Mouse (Mus musculus) heart, embryonic 11.5 days (tissue): ENCODE measurements around the gene Nrg4. TPM values are rescaled to one million over a fixed set of nuclear protein-coding genes. Genes with fewer than 3 reads are reported as not detected.

Source experiments
- ATAC-seq: fragments of 200-750 bp; cut with Nextera tagmentation; replicated peaks from 2 replicates; pipeline ENCODE4 v1.8.0; 2017; ENCODE audit warnings: moderate library complexity; ENCODE audit not compliant: insufficient number of reproducible peaks, low FRiP score, low TSS enrichment
- H3K27ac ChIP-seq: fragments of 300-500 bp; sonication (generic); 2 replicates; pipeline ENCODE4 v1.5.1; 2014; ENCODE audit warnings: mild to moderate bottlenecking, low read depth, low read length
- H3K27me3 ChIP-seq: fragments of 300-500 bp; sonication (generic); 2 replicates; pipeline ENCODE4 v1.6.1; 2014; ENCODE audit warnings: mild to moderate bottlenecking, low read length, mixed read lengths; ENCODE audit not compliant: control insufficient read depth, insufficient read depth
- H3K36me3 ChIP-seq: fragments of 300-500 bp; sonication (generic); 2 replicates; pipeline ENCODE4 v1.6.1; 2014; ENCODE audit warnings: mild to moderate bottlenecking, low read length, moderate library complexity, mixed read lengths; ENCODE audit not compliant: control insufficient read depth, insufficient read depth
- H3K4me1 ChIP-seq: fragments of 300-500 bp; sonication (generic); 2 replicates; pipeline ENCODE4 v1.6.1; 2014; ENCODE audit warnings: low read length; ENCODE audit not compliant: control insufficient read depth, insufficient read depth
- H3K4me2 ChIP-seq: fragments of 300-500 bp; sonication (generic); 2 replicates; pipeline ENCODE4 v1.6.1; 2014; ENCODE audit warnings: mild to moderate bottlenecking, moderate library complexity
- H3K4me3 ChIP-seq: fragments of 300-500 bp; sonication (generic); 2 replicates; pipeline ENCODE4 v1.5.1; 2014; ENCODE audit warnings: low read depth, low read length
- H3K9ac ChIP-seq: fragments of 300-500 bp; sonication (generic); 2 replicates; pipeline ENCODE4 v1.6.1; 2014; ENCODE audit warnings: mild to moderate bottlenecking, low read depth, low read length, moderate library complexity
- H3K9me3 ChIP-seq: fragments of 300-500 bp; sonication (generic); replicated peaks from 2 replicates; pipeline ENCODE4 v1.6.1; 2016; ENCODE audit warnings: low read length; ENCODE audit not compliant: control insufficient read depth
- WGBS: fragments of 180-500 bp; shearing (Covaris S2); extraction: QIAGEN DNeasy Blood & Tissue Kit; methylation state at CpG from one replicate; pipeline ENCODE4 v1.1.7; 2014; ENCODE audit not compliant: insufficient replicate concordance; 5-methylcytosine and 5-hydroxymethylcytosine counted together
- polyA plus RNA-seq: library from polyadenylated mRNA; unstranded; fragments of >200 nt; fragmentation: Nextera tagmentation; extraction: Ambion mirVana; gene quantifications from 2 replicates; pipeline ENCODE4 v1.2.1, GENCODE M21; 2014

Nrg4 gene
- 1.2 and 1.4 TPM in 2 replicates for polyA plus RNA-seq

GRCm38 (mm10) chr9:55326515-55327233 is at the start of gene Nrg4, which contains the start of gene Tmem266:
TSS of gene Nrg4 (minus strand) at chr9:55326844.
TSS of gene Tmem266 (plus strand) at chr9:55326913.
- peak; percentile 76; the same call in 1 of the 2 replicates for ATAC-seq
- Histone ChIP-seq H3K4me3 (peak within 1 kb of the TSS; percentile 72), H3K4me2 (peak within 1 kb of the TSS; percentile 92), H3K27ac (no peak within 1 kb of the TSS), H3K27me3 (peaks cover 51% of the 10 kb centered on the region), H3K9me3 (no peaks in the 10 kb centered on the region), H3K4me1 (peaks cover 5% of the 10 kb centered on the region), H3K36me3 (no peaks in the 10 kb centered on the region), H3K9ac (peak within 1 kb of the TSS; percentile 79)
- under 1% methylated on average over 59 of the region's 82 CpGs for WGBS

GRCm38 (mm10) chr9:55371908-55372307 is 45.3 kb upstream of the Nrg4 start:
- Histone ChIP-seq H3K36me3 (no peaks in the 10 kb centered on the region), H3K4me2 (no peak overlapping the region), H3K4me3 (no peak overlapping the region), H3K4me1 (no peaks in the 10 kb centered on the region), H3K9me3 (no peaks in the 10 kb centered on the region), H3K9ac (no peak overlapping the region), H3K27me3 (0 out of 2 replicates have a peak, but pooled peaks cover 2% of the 10 kb centered on the region), H3K27ac (no peak overlapping the region)
- no peak for ATAC-seq
- 71% methylated on average over 7 of the region's 7 CpGs for WGBS

GRCm38 (mm10) chr9:55368011-55368410 is 41.4 kb upstream of the Nrg4 start:
- Histone ChIP-seq H3K9ac (no peak overlapping the region), H3K36me3 (no peaks in the 10 kb centered on the region), H3K27me3 (no peaks in the 10 kb centered on the region), H3K4me2 (no peak overlapping the region), H3K9me3 (no peaks in the 10 kb centered on the region), H3K27ac (no peak overlapping the region), H3K4me1 (no peaks in the 10 kb centered on the region), H3K4me3 (no peak overlapping the region)
- WGBS: 56% methylated on average over 3 of the region's 3 CpGs
- no peak for ATAC-seq

- Histone ChIP-seq H3K9ac (no peak overlapping the region), H3K27ac (no peak overlapping the region), H3K4me2 (no peak overlapping the region), H3K4me1 (no peaks in the 10 kb centered on the region), H3K4me3 (no peak overlapping the region), H3K36me3 (no peaks in the 10 kb centered on the region), H3K27me3 (no peaks in the 10 kb centered on the region), H3K9me3 (no peaks in the 10 kb centered on the region)
- ATAC-seq: no peak
Observed at GRCm38 (mm10) chr9:55363707-55364106, 37.1 kb upstream of the Nrg4 start.

- Histone ChIP-seq H3K9me3 (no peaks in the 10 kb centered on the region), H3K27ac (no peak overlapping the region), H3K9ac (no peak overlapping the region), H3K4me2 (no peak overlapping the region), H3K4me1 (no peaks in the 10 kb centered on the region), H3K36me3 (no peaks in the 10 kb centered on the region), H3K4me3 (no peak overlapping the region), H3K27me3 (no peaks in the 10 kb centered on the region)
- 77% methylated on average over 5 of the region's 5 CpGs for WGBS
- ATAC-seq: no peak
Observed at GRCm38 (mm10) chr9:55361969-55362368, 35.3 kb upstream of the Nrg4 start.

- Histone ChIP-seq H3K9me3 (no peaks in the 10 kb centered on the region), H3K9ac (no peak overlapping the region), H3K36me3 (no peaks in the 10 kb centered on the region), H3K27me3 (no peaks in the 10 kb centered on the region), H3K4me1 (no peaks in the 10 kb centered on the region), H3K4me3 (no peak overlapping the region), H3K27ac (no peak overlapping the region), H3K4me2 (no peak overlapping the region)
- ATAC-seq: no peak
- WGBS: 54% methylated on average over 7 of the region's 7 CpGs
Observed at GRCm38 (mm10) chr9:55360861-55361260, 34.2 kb upstream of the Nrg4 start.

- Histone ChIP-seq H3K4me2 (no peak overlapping the region), H3K9me3 (no peaks in the 10 kb centered on the region), H3K27me3 (no peaks in the 10 kb centered on the region), H3K27ac (no peak overlapping the region), H3K9ac (no peak overlapping the region), H3K4me1 (no peaks in the 10 kb centered on the region), H3K36me3 (no peaks in the 10 kb centered on the region), H3K4me3 (no peak overlapping the region)
- 60% methylated on average over 3 of the region's 3 CpGs for WGBS
- no peak for ATAC-seq
Observed at GRCm38 (mm10) chr9:55360372-55360771, 33.7 kb upstream of the Nrg4 start.

GRCm38 (mm10) chr9:55357164-55357563 is 30.5 kb upstream of the Nrg4 start:
- Histone ChIP-seq H3K9ac (no peak overlapping the region), H3K4me3 (no peak overlapping the region), H3K4me2 (no peak overlapping the region), H3K27me3 (no peaks in the 10 kb centered on the region), H3K27ac (no peak overlapping the region), H3K9me3 (no peaks in the 10 kb centered on the region), H3K4me1 (no peaks in the 10 kb centered on the region), H3K36me3 (no peaks in the 10 kb centered on the region)
- no peak for ATAC-seq
- 71% methylated on average over 1 of the region's 1 CpGs for WGBS

GRCm38 (mm10) chr9:55355270-55355834 is 28.7 kb upstream of the Nrg4 start:
- no peaks in the 10 kb centered on the region for H3K36me3 ChIP-seq
- H3K27me3 ChIP-seq: no peaks in the 10 kb centered on the region
- 69% methylated on average over 8 of the region's 8 CpGs for WGBS
- H3K4me2 ChIP-seq: no peak overlapping the region
- no peaks in the 10 kb centered on the region for H3K9me3 ChIP-seq
- H3K9ac ChIP-seq: no peak overlapping the region
- no peak for ATAC-seq
- H3K27ac ChIP-seq: no peak overlapping the region
- H3K4me3 ChIP-seq: no peak overlapping the region
- H3K4me1 ChIP-seq: no peaks in the 10 kb centered on the region
